Mouse (Mus musculus): ENCODE measurements around the gene Gm11541.

Gm11541 gene

DNA sequence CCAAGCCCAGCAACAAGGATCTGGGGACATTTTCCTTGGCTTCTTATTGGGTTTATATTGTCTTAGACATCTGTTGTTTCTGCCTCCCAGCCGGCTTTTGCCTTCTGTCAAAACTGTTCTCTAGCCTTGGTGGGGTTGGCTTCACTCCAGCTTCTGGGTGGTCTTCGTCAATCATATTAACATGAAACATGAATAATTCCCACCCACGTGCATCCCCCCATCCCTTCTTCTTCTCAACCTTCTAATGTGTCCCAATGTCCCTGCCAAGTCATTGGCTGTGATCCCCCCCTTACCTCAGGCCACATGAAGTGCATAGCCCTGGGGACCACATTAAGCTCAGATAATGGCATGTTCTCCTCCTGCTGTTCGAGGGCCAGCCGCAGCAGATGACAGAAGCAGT, at the start of gene Gm11541:
Gene Gm11541, minus strand, starts transcription at position 28 of the 400 bp plus-strand sequence.
- DNase-seq (ENCODE audit: low spot score): no peak

DNA sequence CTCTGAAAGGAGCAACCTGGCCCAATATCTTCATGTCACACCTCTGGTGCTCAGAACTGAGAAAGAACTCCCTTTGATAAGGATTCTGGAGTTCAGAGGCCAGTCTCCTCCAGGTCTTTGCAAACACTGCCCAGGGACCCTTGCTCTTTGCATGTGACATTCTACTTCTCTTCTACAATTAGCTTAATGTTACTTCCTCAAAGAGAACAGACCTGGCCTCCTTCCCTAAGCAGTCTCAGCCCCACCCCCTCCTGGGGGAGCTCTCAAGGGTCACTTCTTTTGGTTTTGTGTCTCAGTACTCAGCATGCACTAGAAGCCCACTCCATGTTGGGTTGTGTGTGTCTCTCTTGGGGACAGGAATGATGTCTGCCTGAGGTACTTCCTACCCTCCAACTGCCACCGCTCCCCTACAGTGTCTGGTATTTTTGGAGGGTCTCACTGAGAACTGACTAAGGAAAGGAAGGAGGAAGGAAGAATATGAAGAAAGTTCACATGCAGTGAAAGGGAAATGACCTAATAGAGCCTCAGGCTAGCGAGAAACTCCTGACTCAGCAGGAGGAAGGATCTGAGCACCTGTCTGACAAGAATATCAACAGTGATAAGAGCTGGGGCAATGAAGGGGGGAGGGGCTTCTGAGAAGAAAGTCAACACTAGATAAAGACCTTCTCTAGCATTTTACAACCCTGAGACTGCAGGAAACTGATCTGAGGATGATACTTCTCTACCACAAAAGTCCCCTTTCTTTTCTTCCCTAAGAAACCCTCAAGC, 48.8 kb upstream of the Gm11541 start:
- DNase-seq (ENCODE audit: low spot score): no peak

DNA sequence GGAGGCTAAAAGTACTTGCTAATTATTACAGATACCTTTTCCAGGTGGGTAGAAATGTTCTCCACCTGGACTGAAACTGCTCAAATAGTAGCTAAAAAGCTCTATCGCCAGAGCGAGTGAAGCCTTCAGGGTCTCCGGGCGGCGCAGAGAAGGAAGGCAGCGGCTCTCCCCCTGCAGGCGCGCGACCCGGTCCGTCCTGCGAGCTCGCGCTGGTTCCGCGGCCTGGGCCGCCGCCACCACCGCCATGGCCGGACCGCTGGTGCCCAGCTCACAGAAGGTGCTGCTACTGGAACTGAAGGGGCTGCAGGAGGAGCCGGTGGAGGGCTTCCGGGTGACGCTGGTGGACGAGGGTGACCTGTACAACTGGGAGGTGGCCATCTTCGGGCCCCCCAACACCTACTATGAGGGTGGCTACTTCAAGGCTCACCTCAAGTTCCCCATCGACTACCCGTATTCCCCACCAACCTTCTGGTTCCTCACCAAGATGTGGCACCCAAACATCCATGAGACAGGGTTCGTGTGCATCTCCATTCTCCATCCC, 37.5 kb upstream of the Gm11541 start, which contains the start of gene Cdc34b:
Gene Cdc34b, plus strand, starts transcription at position 51 of the 541 bp plus-strand sequence.
- DNase-seq (ENCODE audit: low spot score): no peak

DNA sequence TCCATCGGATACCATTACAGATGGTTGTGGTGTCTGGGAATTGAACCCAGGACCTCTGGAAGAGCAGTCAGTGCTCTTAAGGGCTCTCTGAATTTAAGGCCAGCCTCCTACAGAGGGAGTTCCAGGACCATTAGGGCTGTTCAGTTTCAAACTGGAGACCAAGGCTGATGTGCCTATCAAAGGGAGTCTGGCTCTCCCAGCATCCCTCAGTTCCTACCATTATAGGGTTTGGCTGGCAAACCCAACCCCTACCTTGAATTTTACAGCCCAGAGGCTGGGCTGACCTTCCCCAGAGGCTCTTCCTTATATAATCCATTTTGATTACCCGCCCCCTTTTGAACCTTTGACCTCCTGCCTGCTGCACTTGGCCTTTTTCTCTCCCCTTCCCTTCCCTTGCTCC, 31.4 kb upstream of the Gm11541 start:
- DNase-seq (ENCODE audit: low spot score): no peak

DNA sequence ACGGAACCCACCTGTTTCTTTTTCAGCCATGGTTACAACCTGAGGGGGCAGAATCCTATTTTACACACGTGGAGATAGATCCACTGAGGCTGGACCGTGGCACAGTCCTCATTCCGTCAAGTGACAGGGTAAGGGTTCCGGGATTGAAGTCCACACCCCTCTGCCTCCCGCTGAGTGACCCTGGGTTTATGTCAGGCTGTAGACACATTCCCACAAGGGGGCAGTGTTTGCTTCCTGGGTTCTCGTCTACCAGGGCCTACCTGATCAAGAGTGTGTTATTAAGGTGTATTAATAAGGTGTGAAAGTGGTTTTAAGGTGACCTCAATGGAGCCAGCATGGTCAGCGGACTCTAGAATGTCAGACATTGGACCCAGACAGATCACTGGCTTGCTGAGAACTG, 28.5 kb upstream of the Gm11541 start:
- DNase-seq (ENCODE audit: low spot score): no peak

DNA sequence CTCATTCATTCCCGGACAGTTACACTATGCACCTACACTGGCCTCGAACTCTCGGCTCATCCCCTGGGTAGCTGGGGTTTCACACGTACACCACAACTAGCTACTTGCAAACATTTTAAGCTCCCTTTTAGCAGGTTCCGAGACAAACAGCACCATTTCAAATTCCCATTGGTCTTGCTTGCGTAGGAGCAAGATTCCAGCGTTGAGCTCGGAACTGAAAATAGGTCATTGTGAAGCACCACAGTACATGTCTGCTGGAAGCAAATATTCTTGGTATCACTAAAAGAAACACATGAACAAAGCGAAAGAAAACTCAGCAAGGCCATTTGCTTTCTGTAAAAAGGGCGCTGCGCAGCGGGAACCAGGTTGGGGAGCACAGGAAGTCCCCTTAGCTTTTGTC, 26.9 kb upstream of the Gm11541 start:
- no peak for DNase-seq (ENCODE audit: low spot score)

DNA sequence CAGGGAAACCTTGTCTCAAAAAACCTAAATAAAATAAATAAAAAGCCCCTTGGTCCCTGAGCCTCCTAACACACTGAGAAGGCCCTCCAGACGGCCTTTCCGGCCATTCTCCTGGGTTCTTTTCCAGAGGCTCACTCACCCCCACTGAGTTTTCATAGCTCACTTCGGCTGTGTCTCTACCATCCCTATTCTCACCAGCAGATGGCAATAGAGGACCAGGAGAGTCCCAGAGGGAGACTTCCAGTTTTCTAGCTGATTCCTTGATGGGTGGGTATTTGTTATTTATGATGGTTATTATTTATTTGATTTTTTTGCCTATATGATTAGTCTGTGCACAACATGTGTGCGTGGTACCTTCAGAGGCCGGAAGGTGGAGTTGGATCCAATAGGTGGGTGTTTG, 26.0 kb upstream of the Gm11541 start:
- peak; percentile 9 for DNase-seq (ENCODE audit: low spot score)

DNA sequence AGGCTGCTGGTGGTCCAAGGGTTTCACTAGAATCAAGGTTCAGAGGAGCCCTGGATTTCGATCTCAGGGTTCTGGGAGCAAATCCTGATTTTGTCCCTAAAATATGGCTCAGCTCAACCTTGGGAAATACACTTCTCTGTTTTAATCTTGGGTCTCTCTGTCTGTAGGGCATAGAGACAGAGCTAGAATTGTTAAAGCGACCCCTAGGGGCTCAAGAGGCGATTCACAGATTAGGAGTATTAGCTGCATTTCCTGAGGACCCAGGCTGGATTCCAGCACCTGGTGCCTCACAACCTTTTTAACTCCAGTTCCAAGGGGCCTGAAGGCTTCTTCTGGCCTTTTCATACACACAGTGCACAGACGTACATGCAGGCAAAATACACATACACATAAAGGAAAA, 25.3 kb upstream of the Gm11541 start:
- DNase-seq (ENCODE audit: low spot score): no peak

DNA sequence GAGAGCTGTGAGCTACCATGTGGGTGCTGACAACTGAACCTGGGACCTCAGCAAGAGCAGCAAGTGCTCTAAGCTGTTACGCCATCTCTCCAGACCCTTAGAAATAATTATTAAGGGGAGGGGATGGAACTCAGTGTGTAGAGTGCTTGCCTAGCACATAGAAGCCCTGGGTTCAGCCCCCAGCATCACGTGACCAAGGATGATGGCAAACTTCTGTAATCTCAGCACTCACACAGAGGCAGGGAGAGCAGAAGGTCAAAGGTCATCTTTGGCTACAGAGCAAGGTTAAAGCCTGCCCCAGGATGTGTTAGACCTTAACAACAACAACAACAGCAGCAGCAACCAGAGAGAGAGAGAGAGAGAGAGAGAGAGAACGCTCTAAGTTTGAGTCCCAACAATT, 24.2 kb upstream of the Gm11541 start:
- no peak for DNase-seq (ENCODE audit: low spot score)

DNA sequence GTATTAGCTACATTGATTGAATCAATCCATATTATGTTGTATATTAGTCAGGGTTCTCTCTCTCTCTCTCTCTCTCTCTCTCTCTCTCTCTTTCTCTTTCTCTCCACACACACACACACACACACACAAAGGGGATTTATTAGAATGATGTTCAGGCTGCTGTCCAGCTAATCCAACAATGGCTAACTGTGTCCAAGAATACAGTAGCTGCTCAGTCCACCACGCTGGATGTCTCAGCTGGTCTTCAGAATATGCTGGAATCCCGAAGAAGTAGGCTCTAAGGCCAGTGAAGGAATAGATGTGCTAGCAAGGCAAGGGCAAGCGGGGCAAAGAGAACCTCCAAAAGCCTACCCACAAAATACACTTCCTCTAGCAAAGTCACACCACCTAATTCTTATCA, 23.0 kb upstream of the Gm11541 start:
- no peak for DNase-seq (ENCODE audit: low spot score)

DNA sequence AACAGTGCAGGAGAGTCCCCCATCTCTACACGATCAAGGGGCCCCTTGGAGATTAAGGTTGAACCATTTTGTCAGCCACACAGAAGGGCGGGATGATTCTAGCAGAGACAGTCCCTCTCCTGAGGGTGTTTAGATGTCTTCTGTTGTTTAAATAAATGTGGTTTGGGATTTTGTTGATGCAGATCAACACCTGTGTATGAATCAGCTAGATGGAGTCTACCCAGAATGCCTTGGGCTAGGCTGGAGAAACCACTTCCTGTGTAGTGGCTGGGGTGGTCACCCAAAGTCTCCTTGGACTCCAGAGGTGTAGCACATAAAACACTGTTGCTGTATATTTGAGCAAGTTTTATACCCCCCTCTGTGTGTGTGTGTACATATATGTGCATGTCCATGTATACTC, 14.9 kb upstream of the Gm11541 start:
- DNase-seq (ENCODE audit: low spot score): no peak

DNA sequence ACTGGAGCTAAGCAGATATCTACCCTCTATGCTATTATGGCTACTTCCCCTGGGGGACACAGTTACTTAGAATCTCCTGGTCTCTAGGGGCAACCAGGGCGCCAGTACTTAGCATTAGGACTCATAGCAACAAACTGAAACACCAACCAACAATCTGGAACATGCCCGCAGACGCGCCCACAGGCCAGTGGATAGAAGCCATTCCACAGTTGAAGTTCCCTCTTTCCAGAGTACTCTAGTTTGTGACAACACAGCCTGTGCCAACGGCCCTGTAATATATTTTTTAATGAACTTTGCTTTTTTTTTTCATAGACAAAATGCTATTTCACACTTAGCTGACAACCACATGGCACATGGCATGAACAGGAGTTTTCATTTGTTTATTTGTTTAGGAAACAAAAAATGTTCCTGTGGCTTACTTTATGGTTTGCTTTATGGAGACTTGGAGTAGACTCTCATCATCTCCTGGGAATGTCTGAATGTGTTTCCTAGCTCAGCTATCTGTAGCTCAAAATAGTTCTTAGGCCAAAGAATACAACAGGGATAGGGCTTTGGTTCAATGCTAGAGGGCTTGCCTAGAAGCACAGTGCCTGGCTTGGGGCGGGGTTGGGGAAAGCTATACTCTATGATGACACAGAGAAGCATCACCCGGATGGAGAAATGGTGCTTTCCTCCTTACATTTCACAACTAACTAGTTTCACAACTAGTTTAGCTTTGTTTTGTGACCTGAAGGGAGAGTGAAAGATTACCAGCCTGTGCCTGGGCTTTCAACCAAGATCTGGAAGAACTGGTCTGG, 14.0 kb upstream of the Gm11541 start:
- no peak for DNase-seq (ENCODE audit: low spot score)

DNA sequence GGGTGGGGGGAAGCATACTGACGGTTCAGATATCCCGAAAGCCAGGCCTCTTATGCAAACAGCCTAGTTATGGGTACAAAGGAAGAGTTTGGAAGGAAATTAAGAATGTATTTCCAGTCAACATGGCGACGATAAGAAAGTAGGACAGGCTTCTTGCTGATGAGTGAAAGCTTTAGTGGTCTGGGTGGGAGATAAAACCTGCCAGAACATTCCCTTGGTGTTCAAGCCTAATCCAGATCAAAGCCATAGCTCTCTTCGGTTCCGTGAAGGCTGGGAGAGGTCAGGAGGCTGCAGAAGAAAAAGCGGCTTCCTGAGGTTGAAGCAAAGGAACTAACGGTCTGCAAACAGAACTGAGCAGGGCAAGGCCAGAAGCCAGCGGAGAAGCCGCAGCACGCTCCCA, 12.9 kb upstream of the Gm11541 start:
- no peak for DNase-seq (ENCODE audit: low spot score)

DNA sequence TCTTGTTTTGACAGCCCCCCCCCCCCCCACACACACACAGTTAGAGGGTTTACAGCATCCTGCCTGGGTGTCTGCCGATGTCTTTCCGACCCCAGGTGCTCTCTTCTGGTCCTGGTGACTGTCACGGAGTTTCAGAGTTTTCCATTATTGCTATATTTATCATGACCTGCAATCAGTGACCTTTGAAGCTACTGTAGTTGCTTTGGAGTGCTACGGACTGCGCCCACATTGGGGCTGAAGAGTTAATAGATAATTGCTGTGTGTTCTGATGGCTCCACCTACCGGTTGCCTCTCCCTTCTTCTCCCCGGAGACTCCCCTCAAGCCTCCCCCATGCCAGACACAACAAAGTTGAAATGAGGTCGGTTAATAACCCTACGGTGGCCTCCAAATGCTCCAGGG, 12.5 kb upstream of the Gm11541 start:
- DNase-seq (ENCODE audit: low spot score): peak; percentile 46

DNA sequence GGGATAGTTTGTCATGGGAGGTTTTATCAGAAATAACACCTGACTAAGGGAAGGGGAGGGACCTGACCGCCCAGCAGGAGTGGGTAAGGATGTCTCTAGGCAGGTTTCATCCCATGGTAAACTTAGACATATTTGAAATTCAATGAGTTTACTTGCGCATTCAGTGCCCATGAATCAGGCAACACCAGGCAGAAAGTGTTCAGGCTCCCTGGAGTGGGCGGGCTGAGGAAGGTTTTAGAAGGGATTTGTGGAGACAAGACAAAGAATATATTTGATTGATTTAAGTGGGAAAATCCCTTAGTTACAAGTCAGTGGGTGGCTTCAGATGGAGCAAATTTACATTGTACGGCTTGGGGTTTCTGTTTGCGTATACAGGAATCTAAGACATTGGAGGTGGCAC, 11.3 kb upstream of the Gm11541 start:
- no peak for DNase-seq (ENCODE audit: low spot score)

DNA sequence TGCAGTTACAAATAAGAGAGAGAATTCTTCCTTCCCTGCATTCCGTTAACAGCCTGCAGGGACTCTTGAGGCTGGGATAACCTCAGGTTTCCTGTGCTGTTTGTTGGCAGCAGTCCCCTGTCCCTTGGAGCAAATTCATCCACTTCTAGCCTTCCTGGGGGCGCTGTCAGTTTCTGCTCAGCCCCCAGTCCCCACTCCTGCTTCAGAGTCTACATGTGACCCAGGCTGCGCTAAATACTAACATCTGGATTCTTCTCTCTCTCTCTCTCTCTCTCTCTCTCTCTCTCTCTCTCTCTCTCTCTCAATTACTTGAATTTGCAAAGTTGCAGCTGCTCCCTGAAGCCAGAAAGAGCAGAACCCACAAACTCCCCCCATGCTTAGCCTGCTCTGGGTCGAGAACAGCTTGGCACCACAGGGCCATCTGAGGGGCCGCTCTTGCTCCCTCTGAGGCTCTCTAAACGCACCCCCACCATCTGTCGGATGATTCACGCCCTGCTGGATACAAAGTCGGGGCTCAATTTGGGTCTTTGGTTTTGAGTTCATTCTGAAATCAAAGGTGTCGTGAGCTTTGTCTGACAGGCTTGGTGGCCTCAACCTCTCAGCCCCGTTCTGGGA, 9.1 kb upstream of the Gm11541 start:
- DNase-seq (ENCODE audit: low spot score): no peak

DNA sequence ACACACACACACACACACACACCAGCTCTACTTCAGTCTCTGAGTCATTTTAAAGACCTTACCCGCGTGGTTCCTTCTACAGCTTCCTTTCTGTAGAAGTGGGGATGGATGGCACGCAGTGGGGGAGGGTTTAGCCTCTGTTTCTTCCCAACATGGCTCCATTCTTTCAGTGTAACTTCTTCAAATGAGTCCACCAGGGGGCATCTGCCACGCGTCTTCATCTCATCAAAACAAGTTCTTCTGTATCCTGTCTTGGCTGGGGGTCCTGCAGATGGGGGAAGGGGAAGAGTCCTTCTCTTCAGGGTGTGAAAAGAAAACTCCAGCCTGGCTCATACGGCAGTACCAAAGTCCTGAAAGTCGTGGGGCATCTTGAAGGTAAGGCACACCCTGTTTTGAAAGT, 279 bp downstream of the Gm11541 start:
- no peak for DNase-seq (ENCODE audit: low spot score)

DNA sequence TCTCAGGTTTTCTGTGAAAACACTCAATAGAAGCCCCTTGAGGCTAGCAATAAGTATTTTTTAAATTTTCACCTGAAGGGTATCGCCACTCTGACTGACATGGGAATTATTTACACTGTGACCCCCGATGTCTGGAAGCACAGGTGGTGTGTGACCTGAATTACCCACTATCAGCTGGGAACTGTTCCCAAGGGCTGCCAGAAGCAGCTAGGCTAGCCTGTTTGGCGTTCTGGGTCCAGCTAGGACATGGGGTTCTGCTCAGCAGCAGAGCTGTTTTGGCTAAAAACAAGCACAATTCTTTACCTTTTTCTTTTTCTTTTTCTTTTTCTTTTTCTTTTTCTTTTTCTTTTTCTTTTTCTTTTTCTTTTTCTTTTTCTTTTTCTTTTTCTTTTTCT, 2.1 kb downstream of the Gm11541 start:
- DNase-seq (ENCODE audit: low spot score): no peak

DNA sequence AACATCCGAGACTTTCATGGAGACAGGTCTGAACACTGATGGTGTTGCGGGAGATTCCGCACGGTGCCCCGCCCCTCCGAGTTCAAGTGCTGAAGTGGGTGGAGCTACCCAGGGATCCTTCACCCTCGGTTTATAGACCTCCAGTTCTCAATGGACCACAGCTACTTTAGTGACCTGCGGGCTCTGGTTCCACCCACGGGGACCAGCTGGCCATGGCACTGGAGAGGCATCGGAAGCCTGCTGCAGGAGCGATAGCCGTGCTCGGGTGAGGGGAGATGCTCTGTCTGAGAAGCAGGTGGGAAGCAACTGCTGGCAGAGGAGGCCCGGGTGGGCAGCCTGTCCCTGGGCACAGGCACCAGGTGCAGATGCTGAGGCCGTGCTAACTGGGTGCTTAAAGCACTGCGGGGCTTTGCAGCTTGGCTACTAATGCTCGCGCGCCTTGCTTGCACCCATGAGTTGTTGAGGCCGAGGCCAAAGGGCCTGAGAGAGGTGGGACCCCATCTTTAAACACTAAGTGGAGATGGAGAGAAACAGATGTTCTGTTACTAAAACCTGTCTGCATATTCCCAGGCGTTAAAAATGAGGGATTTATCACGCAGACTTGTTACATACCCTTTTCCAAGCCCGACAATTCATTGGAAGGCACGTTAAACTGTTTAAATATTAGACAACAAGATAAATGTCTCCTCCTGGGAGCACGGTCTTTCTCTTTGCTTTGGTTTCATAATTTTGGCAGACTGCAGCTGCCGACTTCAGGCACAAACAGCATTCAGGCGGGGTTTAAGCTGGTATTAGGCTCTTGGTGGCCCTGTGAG, 2.7 kb downstream of the Gm11541 start:
- DNase-seq (ENCODE audit: low spot score): no peak

DNA sequence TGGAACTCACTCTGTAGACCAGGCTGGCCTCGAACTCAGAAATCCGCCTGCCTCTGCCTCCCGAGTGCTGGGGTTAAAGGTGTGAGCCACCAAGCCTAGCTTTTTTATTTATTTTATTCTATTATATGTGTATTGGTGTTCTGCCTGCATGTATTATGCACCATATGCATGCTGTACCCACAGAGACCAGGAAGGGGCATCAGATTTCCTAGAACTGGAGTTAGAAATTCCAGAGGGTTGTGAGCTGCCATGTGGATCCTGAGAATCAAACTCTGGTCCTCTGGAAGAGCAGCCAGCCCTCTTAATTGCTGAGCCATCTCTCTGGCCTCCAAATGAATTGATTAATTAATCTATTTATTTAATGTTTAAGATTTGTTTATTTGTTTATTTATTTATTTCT, 4.9 kb downstream of the Gm11541 start:
- no peak for DNase-seq (ENCODE audit: low spot score)

DNA sequence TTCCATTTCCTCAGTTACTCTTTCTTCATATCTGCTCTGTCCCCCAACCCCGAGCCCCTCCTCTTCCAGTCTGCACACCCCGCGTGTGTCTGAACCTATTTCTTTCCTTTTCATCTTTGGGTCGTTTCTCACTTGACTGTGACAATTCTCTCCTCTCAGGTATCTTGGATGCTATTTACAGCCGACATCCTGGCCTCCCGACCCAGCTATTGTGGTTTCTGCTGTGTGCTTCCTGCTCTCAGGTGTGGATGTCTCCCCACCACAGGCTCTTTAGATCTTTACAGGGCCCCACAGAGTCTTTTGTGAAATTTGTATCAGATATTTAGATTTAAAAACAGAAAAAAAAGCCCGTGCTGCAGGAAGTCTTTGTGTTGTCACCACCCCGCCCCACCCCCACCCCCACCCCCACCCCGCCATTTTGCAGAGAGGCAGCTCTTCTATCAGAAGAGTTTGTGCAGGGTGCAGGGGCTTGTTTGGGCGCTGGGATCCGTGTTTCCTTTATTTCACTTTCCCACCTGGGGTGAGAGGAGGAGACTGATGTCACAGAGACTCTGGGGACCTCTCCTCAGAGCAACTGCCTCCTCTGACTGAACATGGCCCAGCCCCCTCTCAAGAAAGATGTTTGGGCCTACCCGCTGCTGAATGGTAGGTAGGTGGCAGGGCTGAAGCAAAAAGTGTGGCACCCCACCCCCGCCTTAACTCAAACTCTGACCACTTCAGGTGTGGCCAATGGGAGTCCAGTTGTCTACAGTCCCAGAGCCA, 6.4 kb downstream of the Gm11541 start:
- DNase-seq (ENCODE audit: low spot score): no peak
